Mouse (Mus musculus): ENCODE data around the gene Cd47.

DNA sequence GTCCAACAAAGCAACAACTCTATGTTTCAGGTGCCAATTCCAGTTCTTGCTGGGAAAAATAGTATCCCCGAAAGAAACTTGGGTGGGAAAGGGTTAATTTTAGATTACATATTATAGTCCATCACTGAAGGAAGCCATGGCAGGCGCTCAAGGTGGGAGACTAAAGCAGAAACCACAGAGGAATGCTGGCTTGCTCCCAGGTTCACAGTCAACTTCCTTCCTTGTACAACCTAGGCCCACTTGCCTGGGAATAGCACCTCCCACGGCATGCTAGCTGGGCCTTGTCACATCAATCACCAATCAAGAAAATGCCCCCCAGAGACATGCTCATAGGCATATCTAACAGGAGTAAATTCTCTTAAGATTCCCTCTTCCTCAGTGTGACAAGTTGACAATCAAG lies 32.0 kb downstream of the Cd47 start:
- no peak for TF ChIP-seq CTCF (conservative IDR thresholded peaks at IDR 0.05; ENCODE audit: low read length)
- no peak for TF ChIP-seq NANOG (IDR thresholded peaks at IDR 0.05; ENCODE audit: borderline replicate concordance, low read length)

All from E14TG2a.4 (cell line).